Mouse (Mus musculus): Measurements from ENCODE around the gene Dnal4. TPM values are rescaled to one million over a fixed set of nuclear protein-coding genes. Genes with fewer than 3 reads are reported as not detected.

Gene Dnal4
- total RNA-seq, 2 experiments from 2014 or later, result 46.7 to 54.9 TPM

Other genes with a start within 250 kb of the Dnal4 start
- 100 to 1,000 TPM; 319 to 348 TPM for gene Ddx17, start 231.1 kb downstream of the Dnal4 start, total RNA-seq (2021)
- 1 to 10 TPM; 1.2 TPM for gene Dmc1, start 172.7 kb downstream of the Dnal4 start, total RNA-seq (2021)
- 10 to 100 TPM in 1 of 2 experiments, 1 to 10 TPM in 1; 7.7 to 10.9 TPM for gene Fam227a, start 118.9 kb downstream of the Dnal4 start, total RNA-seq (2021)
- gene Cby1, start 118.7 kb downstream of the Dnal4 start, total RNA-seq (2021), result 10 to 100 TPM; 51.2 to 53.6 TPM
- gene Tomm22, start 107.0 kb downstream of the Dnal4 start, total RNA-seq (2021), result 100 to 1,000 TPM in 1 of 2 experiments, 10 to 100 TPM in 1; 97.8 to 100 TPM
- 10 to 100 TPM; 71.7 to 71.8 TPM for gene Josd1, start 89.9 kb downstream of the Dnal4 start, total RNA-seq (2021)
- gene Gtpbp1, start 87.0 kb downstream of the Dnal4 start, total RNA-seq (2021), result 10 to 100 TPM; 42.5 to 47.7 TPM
- gene Sun2, start 35.3 kb downstream of the Dnal4 start, total RNA-seq (2021), result 10 to 100 TPM; 26.3 to 43.4 TPM
- 100 to 1,000 TPM; 898 to 921 TPM for gene Nptxr, start 26.9 kb upstream of the Dnal4 start, total RNA-seq (2021)
- 10 to 100 TPM; 11.1 to 20.1 TPM for gene Npcd, start 56.4 kb upstream of the Dnal4 start, total RNA-seq (2021)
- 100 to 1,000 TPM; 445 to 462 TPM for gene Cbx6, start 56.8 kb upstream of the Dnal4 start, total RNA-seq (2021)
- 1 to 10 TPM; 3.7 to 4.0 TPM for gene Apobec3, start 113.8 kb upstream of the Dnal4 start, total RNA-seq (2021)
- gene Cbx7, start 193.3 kb upstream of the Dnal4 start, total RNA-seq (2021), result 10 to 100 TPM; 27.1 to 29.5 TPM
- 10 to 100 TPM; 34.0 to 36.7 TPM for gene Pdgfb, start 237.1 kb upstream of the Dnal4 start, total RNA-seq (2021)

All from left cerebral cortex, postnatal 25 days (tissue).